Mouse (Mus musculus): ENCODE data around the gene Sema3a. TPM values are rescaled to one million over a fixed set of nuclear protein-coding genes. Genes with fewer than 3 reads are reported as not detected.
"Not testable (repeated sequence)": the region's sequence is repeated elsewhere in the genome, so short reads cannot be mapped to it uniquely, and the experiment has no call there.

Sema3a gene
- polyA plus RNA-seq, 1 experiment: 0.01 TPM

GRCm38 (mm10) chr5:13488671-13489070 lies 363.5 kb downstream of the Sema3a start:
- H3K36me3 ChIP-seq (ENCODE audit: control insufficient read depth): no peaks in the 10 kb centered on the region
- H3K4me1 ChIP-seq (ENCODE audit: control insufficient read depth): no peaks in the 10 kb centered on the region
- H3K27me3 ChIP-seq (ENCODE audit: control insufficient read depth): no peaks in the 10 kb centered on the region
- no peaks in the 10 kb centered on the region for H3K9me3 ChIP-seq (ENCODE audit: control insufficient read depth, low read length)
- H3K4me3 ChIP-seq (replicated peaks): no peak overlapping the region
- TF ChIP-seq TAL1 (IDR thresholded peaks at IDR 0.05; ENCODE audit: low read length): no peak
- no peak for TF ChIP-seq GATA1 (IDR thresholded peaks at IDR 0.05; ENCODE audit: low read length)

GRCm38 (mm10) chr5:13495967-13496366 lies 370.8 kb downstream of the Sema3a start:
- H3K27me3 ChIP-seq (ENCODE audit: control insufficient read depth); H3K4me1 ChIP-seq (ENCODE audit: control insufficient read depth); H3K4me3 ChIP-seq (replicated peaks); H3K9me3 ChIP-seq (ENCODE audit: control insufficient read depth, low read length); H3K36me3 ChIP-seq (ENCODE audit: control insufficient read depth): not testable (repeated sequence)

- TF ChIP-seq GATA1 (IDR thresholded peaks at IDR 0.05; ENCODE audit: low read length) (no peak), TAL1 (IDR thresholded peaks at IDR 0.05; ENCODE audit: low read length) (no peak)
- Histone ChIP-seq H3K36me3 (ENCODE audit: control insufficient read depth) (no peaks in the 10 kb centered on the region), H3K27me3 (ENCODE audit: control insufficient read depth) (no peaks in the 10 kb centered on the region), H3K4me3 (replicated peaks) (no peak overlapping the region), H3K4me1 (ENCODE audit: control insufficient read depth) (no peaks in the 10 kb centered on the region), H3K9me3 (ENCODE audit: control insufficient read depth, low read length) (no peaks in the 10 kb centered on the region)
Measured at GRCm38 (mm10) chr5:13499835-13500234, 374.6 kb downstream of the Sema3a start.

GRCm38 (mm10) chr5:13505839-13506499 lies 380.8 kb downstream of the Sema3a start:
- TF ChIP-seq TAL1 (IDR thresholded peaks at IDR 0.05; ENCODE audit: low read length) (no peak), GATA1 (IDR thresholded peaks at IDR 0.05; ENCODE audit: low read length) (no peak)
- Histone ChIP-seq H3K36me3 (ENCODE audit: control insufficient read depth) (no peaks in the 10 kb centered on the region), H3K9me3 (ENCODE audit: control insufficient read depth, low read length) (no peaks in the 10 kb centered on the region), H3K4me1 (ENCODE audit: control insufficient read depth) (no peaks in the 10 kb centered on the region), H3K4me3 (replicated peaks) (no peak overlapping the region), H3K27me3 (ENCODE audit: control insufficient read depth) (no peaks in the 10 kb centered on the region)

- no peaks in the 10 kb centered on the region for H3K9me3 ChIP-seq (ENCODE audit: control insufficient read depth, low read length)
- no peaks in the 10 kb centered on the region for H3K27me3 ChIP-seq (ENCODE audit: control insufficient read depth)
- no peak overlapping the region for H3K4me3 ChIP-seq (replicated peaks)
- TF ChIP-seq TAL1 (IDR thresholded peaks at IDR 0.05; ENCODE audit: low read length): no peak
- TF ChIP-seq GATA1 (IDR thresholded peaks at IDR 0.05; ENCODE audit: low read length): no peak
- no peaks in the 10 kb centered on the region for H3K4me1 ChIP-seq (ENCODE audit: control insufficient read depth)
- H3K36me3 ChIP-seq (ENCODE audit: control insufficient read depth): no peaks in the 10 kb centered on the region
Measured at GRCm38 (mm10) chr5:13509163-13509562, 383.9 kb downstream of the Sema3a start.

GRCm38 (mm10) chr5:13517018-13517417 lies 391.8 kb downstream of the Sema3a start:
- H3K4me1 ChIP-seq (ENCODE audit: control insufficient read depth): no peaks in the 10 kb centered on the region
- TF ChIP-seq TAL1 (IDR thresholded peaks at IDR 0.05; ENCODE audit: low read length): no peak
- TF ChIP-seq GATA1 (IDR thresholded peaks at IDR 0.05; ENCODE audit: low read length): no peak
- H3K36me3 ChIP-seq (ENCODE audit: control insufficient read depth): no peaks in the 10 kb centered on the region
- H3K4me3 ChIP-seq (replicated peaks): no peak overlapping the region
- H3K27me3 ChIP-seq (ENCODE audit: control insufficient read depth): no peaks in the 10 kb centered on the region
- no peaks in the 10 kb centered on the region for H3K9me3 ChIP-seq (ENCODE audit: control insufficient read depth, low read length)

GRCm38 (mm10) chr5:13525597-13525996 lies 400.4 kb downstream of the Sema3a start:
- no peaks in the 10 kb centered on the region for H3K27me3 ChIP-seq (ENCODE audit: control insufficient read depth)
- no peaks in the 10 kb centered on the region for H3K4me1 ChIP-seq (ENCODE audit: control insufficient read depth)
- H3K36me3 ChIP-seq (ENCODE audit: control insufficient read depth): no peaks in the 10 kb centered on the region
- TF ChIP-seq TAL1 (IDR thresholded peaks at IDR 0.05; ENCODE audit: low read length): no peak
- no peak for TF ChIP-seq GATA1 (IDR thresholded peaks at IDR 0.05; ENCODE audit: low read length)
- H3K9me3 ChIP-seq (ENCODE audit: control insufficient read depth, low read length): no peaks in the 10 kb centered on the region
- no peak overlapping the region for H3K4me3 ChIP-seq (replicated peaks)

- H3K9me3 ChIP-seq (ENCODE audit: control insufficient read depth, low read length): no peaks in the 10 kb centered on the region
- TF ChIP-seq GATA1 (IDR thresholded peaks at IDR 0.05; ENCODE audit: low read length): no peak
- no peak for TF ChIP-seq TAL1 (IDR thresholded peaks at IDR 0.05; ENCODE audit: low read length)
- H3K4me3 ChIP-seq (replicated peaks): no peak overlapping the region
- no peaks in the 10 kb centered on the region for H3K27me3 ChIP-seq (ENCODE audit: control insufficient read depth)
- H3K36me3 ChIP-seq (ENCODE audit: control insufficient read depth): no peaks in the 10 kb centered on the region
- no peaks in the 10 kb centered on the region for H3K4me1 ChIP-seq (ENCODE audit: control insufficient read depth)
Measured at GRCm38 (mm10) chr5:13527037-13527464, 401.8 kb downstream of the Sema3a start.

- Histone ChIP-seq H3K36me3 (ENCODE audit: control insufficient read depth) (no peaks in the 10 kb centered on the region), H3K27me3 (ENCODE audit: control insufficient read depth) (no peaks in the 10 kb centered on the region), H3K4me1 (ENCODE audit: control insufficient read depth) (no peaks in the 10 kb centered on the region), H3K9me3 (ENCODE audit: control insufficient read depth, low read length) (no peaks in the 10 kb centered on the region), H3K4me3 (replicated peaks) (no peak overlapping the region)
- no peak for TF ChIP-seq TAL1 (IDR thresholded peaks at IDR 0.05; ENCODE audit: low read length)
- no peak for TF ChIP-seq GATA1 (IDR thresholded peaks at IDR 0.05; ENCODE audit: low read length)
Measured at GRCm38 (mm10) chr5:13529226-13529625, 404.0 kb downstream of the Sema3a start.
